10 mouse cellular contexts compared by ENCODE assay signal in the genomic region with DNA sequence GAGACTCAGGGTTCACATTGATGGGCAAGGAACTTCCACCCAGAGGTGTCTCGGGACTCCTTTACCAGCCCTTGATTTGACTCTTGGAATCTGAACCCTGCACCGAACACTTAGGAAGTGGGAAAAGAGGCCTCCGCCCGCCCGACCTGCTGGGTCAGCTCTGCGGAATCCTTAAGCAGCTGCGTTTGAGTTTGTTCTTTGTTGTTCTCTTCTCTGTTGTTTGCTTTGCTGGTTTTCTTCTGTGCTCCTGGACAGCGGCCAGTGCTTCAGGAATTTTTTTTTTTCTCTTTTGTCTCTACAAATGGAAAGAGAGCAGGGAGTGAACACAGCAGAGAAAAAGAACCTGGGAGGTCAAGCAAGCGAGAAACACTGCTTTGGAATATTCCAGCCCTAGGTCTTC. TPM values are rescaled to one million over a fixed set of nuclear protein-coding genes. Genes with fewer than 3 reads are reported as not detected.
DNase-seq lines count a peak whose midpoint lies in the region; ATAC-seq and TF ChIP-seq lines count a peak whose summit lies in the region.
"Had no signal": no experiment of that assay in that cellular context is flagged by ENCODE, and none has a peak within 500 bp of the region (broad histone marks: within the 10 kb centered on the region; RNA-seq: fewer than 3 reads in every experiment).

No protein-coding gene starts in this region.

- no peaks in the 10 kb centered on the region for H3K4me1 ChIP-seq in heart, embryonic 14.5 days (ENCODE audit: control insufficient read depth in 2 of 2, insufficient read depth in 2 of 2, low read length in 2 of 2)
- H3K4me1 ChIP-seq in heart, embryonic 10.5 days = 0 out of 2 replicates have a peak, but pooled peaks cover 4% of the 10 kb centered on the region
- peaks cover 8% of the 10 kb centered on the region for H3K4me1 ChIP-seq in lung, embryonic 14.5 days (ENCODE audit: insufficient read depth)

- H3K27me3 ChIP-seq in heart, embryonic 14.5 days (ENCODE audit: control insufficient read depth, insufficient read depth, low read length) = no peaks in the 10 kb centered on the region
- no peaks in the 10 kb centered on the region for H3K27me3 ChIP-seq in heart, embryonic 10.5 days (ENCODE audit: insufficient read depth, poor library complexity, severe bottlenecking)
- H3K27me3 ChIP-seq in lung, embryonic 14.5 days (ENCODE audit: insufficient read depth, low read length) = no peaks in the 10 kb centered on the region

- TF ChIP-seq CTCF in lung, embryonic 14.5 days (IDR thresholded peaks at IDR 0.05; ENCODE audit: low read depth) = no peak

- no peak overlapping the region for H3K9ac ChIP-seq in heart, embryonic 14.5 days (ENCODE audit: low read length)
- H3K9ac ChIP-seq in lung, embryonic 14.5 days = no peak overlapping the region

- 58% methylated on average over 9 of the region's 9 CpGs for WGBS in heart, embryonic 14.5 days
- WGBS in heart, embryonic 10.5 days = 62% methylated on average over 9 of the region's 9 CpGs
- 29% methylated on average over 9 of the region's 9 CpGs for whole genome bisulfite sequencing in lung, embryonic 14.5 days

- DNase-seq in heart, embryonic 10.5 days (ENCODE audit: low spot score) = no peak
- peak; percentile 24 for DNase-seq in urinary bladder, postnatal 14 days (ENCODE audit: low spot score)
- no peak for DNase-seq in urinary bladder, adult 2 months (ENCODE audit: low spot score)
- DNase-seq in lung, embryonic 14.5 days = peak; percentile 73
- peak; percentile 52 for DNase-seq in yolk sac, embryonic 10.5 days (ENCODE audit: low spot score)
- no peak for DNase-seq in right cerebral cortex, adult 18-20 months
- no peak for DNase-seq in gastrocnemius, adult 8-10 months (ENCODE audit: low spot score in 2 of 2)
- DNase-seq: heart, postnatal 36 days had no signal

- H3K36me3 ChIP-seq in heart, embryonic 14.5 days (ENCODE audit: control insufficient read depth, insufficient read depth, low read length) = no peaks in the 10 kb centered on the region
- no peaks in the 10 kb centered on the region for H3K36me3 ChIP-seq in heart, embryonic 10.5 days
- no peaks in the 10 kb centered on the region for H3K36me3 ChIP-seq in lung, embryonic 14.5 days (ENCODE audit: insufficient read depth)

- peak overlapping the region; percentile 35 to 43; a peak in 3 of 4 replicates for H3K27ac ChIP-seq in heart, embryonic 14.5 days (replicated peaks in 1 of 2; ENCODE audit: control insufficient read depth in 1 of 2, insufficient read depth in 1 of 2, low read depth in 2 of 2, low read length in 2 of 2)
- H3K27ac ChIP-seq in heart, embryonic 10.5 days = no peak overlapping the region
- peak overlapping the region; percentile 56 for H3K27ac ChIP-seq in lung, embryonic 14.5 days (ENCODE audit: low read depth)

- no peak for ATAC-seq in heart, embryonic 14.5 days (ENCODE audit: insufficient number of reproducible peaks, insufficient read depth, low FRiP score, low read depth)
- peak; percentile 24; the same call in 1 of the 2 replicates for ATAC-seq in lung, embryonic 14.5 days (ENCODE audit: insufficient read depth)
- ATAC-seq: activated CD4-positive, CD25-positive, alpha-beta regulatory T cell, adult 4 months had no signal

- no peak overlapping the region for H3K4me3 ChIP-seq in heart, embryonic 14.5 days (ENCODE audit: control insufficient read depth in 1 of 2, insufficient read depth in 1 of 2, low read depth in 1 of 2, low read length in 2 of 2)
- H3K4me3 ChIP-seq in heart, embryonic 10.5 days = no peak overlapping the region
- H3K4me3 ChIP-seq in lung, embryonic 14.5 days (ENCODE audit: low read depth, low read length) = no peak overlapping the region

- peaks cover 4% of the 10 kb centered on the region for H3K9me3 ChIP-seq in heart, embryonic 14.5 days (ENCODE audit: control insufficient read depth, low read length)
- peaks cover 5% of the 10 kb centered on the region; the same call in 1 of the 2 replicates for H3K9me3 ChIP-seq in heart, embryonic 10.5 days
- 0 out of 2 replicates have a peak, but pooled peaks cover 5% of the 10 kb centered on the region for H3K9me3 ChIP-seq in lung, embryonic 14.5 days (ENCODE audit: low read depth, low read length)

- H3K4me2 ChIP-seq in heart, embryonic 14.5 days (ENCODE audit: low read length) = no peak overlapping the region
- no peak overlapping the region for H3K4me2 ChIP-seq in lung, embryonic 14.5 days

RNA-seq across cellular contexts. Expression of a gene that starts 55.1 kb away (rescaled TPM):
- 1.7 TPM in 2 replicates for polyA plus RNA-seq in heart, embryonic 14.5 days (2014; fragmentation: Nextera tagmentation; extraction: Ambion mirVana)
- 0.87 and 19.6 TPM in 2 replicates for polyA plus RNA-seq in heart, embryonic 10.5 days (2016; fragmentation: Nextera tagmentation; extraction: Ambion mirVana)
- polyA plus RNA-seq in urinary bladder, adult 2 months (2012; rRNA removed) = 0.10 TPM in 1 of 2 replicates, not detected in the other
- polyA plus RNA-seq in lung, embryonic 14.5 days (2014; fragmentation: Nextera tagmentation; extraction: Ambion mirVana) = 2.8 and 3.1 TPM in 2 replicates
- total RNA-seq in gastrocnemius, adult 8-10 months (2022) = under 1 TPM in 1 of 4 experiments, not detected in 3; 0.16 TPM
- total RNA-seq: heart, postnatal 36 days had no signal
- polyA plus RNA-seq: activated CD4-positive, CD25-positive, alpha-beta regulatory T cell, adult 4 months had no signal

Comparison
In these comparisons a context has a peak if more than half of its experiments do, and no peak if none do; other contexts are left out.
1. DNase-seq: peak in urinary bladder, postnatal 14 days (single experiment), lung, embryonic 14.5 days (single experiment) and yolk sac, embryonic 10.5 days (single experiment); none in heart, embryonic 10.5 days (single experiment), urinary bladder, adult 2 months (single experiment), right cerebral cortex, adult 18-20 months (single experiment) and gastrocnemius, adult 8-10 months (0 of 2).